Mouse (Mus musculus) olfactory bulb, adult 2 months (tissue): Measurements from ENCODE around the gene Hapln1.

Source experiments
- CTCF ChIP-seq: fragments of 200-500 bp; IDR thresholded peaks from 2 replicates; pipeline ENCODE4 v1.5.1; 2012; ENCODE audit warnings: low read depth, mild to moderate bottlenecking, low read length, moderate library complexity; ENCODE audit not compliant: insufficient read depth
- POLR2A ChIP-seq: fragments of 200-500 bp; IDR thresholded peaks from 2 replicates; pipeline ENCODE4 v1.6.1; 2012; ENCODE audit warnings: mild to moderate bottlenecking, low read depth, low read length, moderate library complexity; ENCODE audit not compliant: insufficient read depth

- TF ChIP-seq POLR2A (no peak), CTCF (no peak)
Measured at GRCm38 (mm10) chr13:89607399-89607798, 67.8 kb downstream of the Hapln1 start.
